Mouse (Mus musculus): ENCODE measurements around the gene Fgfr2. TPM values are rescaled to one million over a fixed set of nuclear protein-coding genes. Genes with fewer than 3 reads are reported as not detected.
"Not testable (repeated sequence)": the region's sequence is repeated elsewhere in the genome, so short reads cannot be mapped to it uniquely, and the experiment has no call there.

Fgfr2 gene
- total and polyA plus RNA-seq, 3 experiments = 47.1 to 245 (median 178) TPM

- DNase-seq = no peak
Observed at GRCm38 (mm10) chr7:132664815-132665214, 458.3 kb downstream of the Fgfr2 start.

GRCm38 (mm10) chr7:132662831-132663230, 460.3 kb downstream of the Fgfr2 start:
- DNase-seq = not testable (repeated sequence)

DNA sequence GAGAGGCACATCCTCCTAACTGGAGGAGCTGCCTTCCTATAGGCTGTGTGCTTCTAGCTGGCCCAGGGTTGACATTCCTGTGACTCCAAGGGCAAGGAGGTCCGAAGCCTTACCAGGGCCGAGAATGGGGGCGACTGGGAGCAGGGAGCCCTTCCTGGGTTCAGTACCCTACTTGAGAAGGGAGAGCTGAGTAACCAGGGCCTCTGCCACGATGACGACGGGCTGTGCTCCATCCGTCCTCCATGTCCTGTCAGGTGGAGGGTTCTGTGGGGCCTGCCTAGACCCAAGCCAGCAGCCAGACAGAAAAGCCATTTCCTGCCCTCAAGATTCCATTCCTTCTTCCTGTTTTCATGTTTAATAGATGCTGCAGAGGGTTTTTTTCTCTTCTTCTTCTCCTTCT, 463.5 kb downstream of the Fgfr2 start:
- peak; percentile 6 for DNase-seq

DNA sequence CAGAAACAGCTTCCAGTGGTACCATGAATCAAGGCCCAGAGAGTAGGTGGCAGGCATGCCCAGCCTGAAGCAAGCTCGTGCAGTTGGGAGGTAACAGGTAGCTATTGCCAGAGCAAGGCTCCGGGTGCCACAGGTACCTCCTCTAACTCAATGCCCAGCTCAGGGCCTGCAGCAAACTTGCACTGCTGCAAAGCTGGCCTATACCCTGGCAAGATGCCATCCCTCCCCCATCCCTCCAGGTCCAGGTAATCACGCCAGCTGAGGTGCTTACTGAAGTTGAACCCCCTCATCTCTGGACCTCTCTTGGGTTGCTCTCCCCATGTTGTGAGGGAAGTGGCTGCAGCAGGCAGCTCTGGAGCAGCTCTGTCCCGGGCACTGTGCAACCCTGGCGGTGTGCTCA, 464.5 kb downstream of the Fgfr2 start:
- DNase-seq = no peak

DNA sequence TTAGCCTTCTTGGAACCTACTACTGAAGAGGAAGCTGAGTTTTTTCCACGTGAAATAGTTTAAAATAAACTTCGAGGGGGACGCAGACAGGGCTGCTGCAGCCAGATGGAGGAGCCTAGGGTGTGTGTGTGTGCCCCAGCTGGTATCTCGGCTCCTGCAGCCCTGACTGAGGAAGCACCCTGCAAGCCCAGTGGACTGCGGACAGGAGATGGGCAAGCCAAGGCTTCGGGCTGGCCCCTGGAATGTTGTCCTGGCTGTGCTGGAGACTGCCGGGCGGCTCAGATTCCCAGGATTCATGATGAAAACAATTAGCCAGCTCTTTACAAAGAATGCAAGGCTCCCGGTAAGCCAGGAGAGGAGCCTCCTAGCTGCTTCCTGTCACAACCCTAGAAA, 465.1 kb downstream of the Fgfr2 start:
- no peak for DNase-seq

DNA sequence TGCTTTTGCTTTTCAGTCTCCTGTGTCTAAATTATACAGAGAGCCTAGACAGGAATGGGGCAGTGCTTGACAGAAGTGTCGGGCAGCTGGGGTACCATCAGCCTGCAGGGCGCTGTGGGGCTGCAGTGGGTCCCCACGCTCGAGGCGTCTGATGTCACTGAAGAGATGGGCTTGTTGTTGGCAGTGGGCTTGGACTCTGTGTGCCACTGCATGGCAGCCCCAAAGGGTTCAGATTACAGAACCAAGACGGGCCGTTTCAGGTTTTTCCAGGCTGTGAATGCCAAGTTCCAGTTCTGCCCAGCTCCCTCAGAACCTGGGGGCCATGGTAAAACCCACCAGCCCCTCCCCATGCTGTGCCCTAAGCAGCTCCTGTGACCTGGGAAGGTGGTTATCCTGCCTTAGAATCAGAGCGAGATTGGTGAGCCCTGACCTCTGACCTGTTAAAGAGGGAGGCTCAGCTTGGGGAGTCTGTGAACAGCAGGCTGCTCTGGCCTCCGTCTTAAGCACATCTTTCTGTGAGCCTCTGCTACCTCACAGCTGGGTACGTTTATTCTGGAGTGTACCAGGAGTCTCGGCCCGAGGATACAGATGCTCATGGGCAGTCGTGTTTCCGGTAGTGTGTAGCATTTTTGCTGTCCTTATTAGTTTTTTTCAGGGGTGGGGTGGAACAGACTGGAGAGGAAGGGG, 465.6 kb downstream of the Fgfr2 start:
- DNase-seq = no peak

- DNase-seq = peak; percentile 88
Observed at GRCm38 (mm10) chr7:132656548-132656947, 466.6 kb downstream of the Fgfr2 start.

DNA sequence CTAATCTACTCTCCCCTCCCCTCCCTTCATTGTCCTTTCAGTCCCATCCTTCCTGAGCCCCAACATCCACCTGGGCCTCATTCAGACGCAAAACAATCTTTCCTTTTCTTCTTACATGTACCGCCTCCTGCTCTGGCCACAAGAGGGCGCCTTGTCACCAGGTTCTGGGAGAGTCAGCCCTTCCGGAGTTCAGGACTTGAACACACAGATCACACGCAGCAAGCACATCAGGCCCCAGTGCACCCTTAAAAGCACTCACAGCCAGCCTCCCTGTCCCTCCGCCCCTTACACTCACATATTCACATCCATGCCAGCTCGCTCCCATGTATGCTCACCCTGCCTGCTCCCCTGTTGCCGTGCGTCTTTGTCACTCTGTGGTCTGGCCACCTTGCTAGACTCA, 467.1 kb downstream of the Fgfr2 start:
- DNase-seq = peak; percentile 84

- DNase-seq = no peak
Observed at GRCm38 (mm10) chr7:132654412-132654811, 468.7 kb downstream of the Fgfr2 start.

GRCm38 (mm10) chr7:132646514-132646913, 476.6 kb downstream of the Fgfr2 start:
- no peak for DNase-seq

DNA sequence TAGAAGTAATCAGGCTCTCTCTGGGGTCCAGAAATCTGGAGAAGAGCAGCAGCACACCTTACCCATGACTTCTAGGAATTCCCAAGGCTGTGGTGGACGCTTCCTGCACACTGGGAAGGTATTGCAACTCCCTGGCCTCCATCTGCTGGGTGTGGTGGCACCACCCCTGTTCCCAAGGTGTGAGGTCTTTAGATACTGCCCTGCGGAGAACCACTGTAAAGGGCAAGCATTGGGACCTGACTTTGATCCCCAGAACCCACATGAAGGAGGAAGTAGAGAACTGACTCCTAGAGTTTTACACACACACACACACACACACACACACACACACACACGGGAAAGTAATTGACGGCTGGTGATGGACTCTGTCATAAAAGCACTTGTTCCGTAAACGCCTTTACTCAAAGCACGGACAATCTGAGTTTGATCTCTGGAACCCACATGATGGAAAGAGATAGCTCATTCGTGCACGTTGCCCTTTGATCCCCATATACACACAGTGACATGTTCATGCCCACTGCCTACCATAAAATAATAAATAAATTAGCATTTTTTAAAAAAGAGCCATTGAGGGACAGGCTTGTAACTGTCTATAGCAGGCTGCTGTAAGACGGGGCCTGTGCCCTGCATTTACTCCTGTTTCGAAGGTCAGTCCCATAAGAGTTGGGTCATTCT, 478.4 kb downstream of the Fgfr2 start:
- no peak for DNase-seq

DNA sequence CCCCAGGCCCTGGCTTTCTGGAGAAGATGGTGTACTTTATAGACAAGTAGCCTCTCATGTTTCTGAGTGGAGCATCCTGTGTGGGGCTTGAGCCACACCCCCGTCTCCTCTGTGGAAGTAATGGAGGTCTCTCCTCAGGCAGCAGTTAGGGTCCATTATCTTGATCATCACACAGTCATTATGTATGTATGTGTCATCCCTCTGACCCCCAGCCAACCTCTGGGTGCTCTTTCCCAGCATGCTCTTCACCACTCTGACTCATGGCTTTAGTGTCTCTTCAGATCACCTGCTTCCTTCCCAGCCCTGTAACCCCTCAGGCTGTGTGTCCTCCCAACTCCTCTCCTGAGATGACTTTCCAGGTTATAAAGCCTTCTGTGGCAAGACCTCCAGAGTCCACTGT, 481.5 kb downstream of the Fgfr2 start:
- no peak for DNase-seq

GRCm38 (mm10) chr7:132640946-132641345, 482.2 kb downstream of the Fgfr2 start:
- no peak for DNase-seq

GRCm38 (mm10) chr7:132638446-132639087, 484.6 kb downstream of the Fgfr2 start:
- DNase-seq = peak; percentile 44

DNA sequence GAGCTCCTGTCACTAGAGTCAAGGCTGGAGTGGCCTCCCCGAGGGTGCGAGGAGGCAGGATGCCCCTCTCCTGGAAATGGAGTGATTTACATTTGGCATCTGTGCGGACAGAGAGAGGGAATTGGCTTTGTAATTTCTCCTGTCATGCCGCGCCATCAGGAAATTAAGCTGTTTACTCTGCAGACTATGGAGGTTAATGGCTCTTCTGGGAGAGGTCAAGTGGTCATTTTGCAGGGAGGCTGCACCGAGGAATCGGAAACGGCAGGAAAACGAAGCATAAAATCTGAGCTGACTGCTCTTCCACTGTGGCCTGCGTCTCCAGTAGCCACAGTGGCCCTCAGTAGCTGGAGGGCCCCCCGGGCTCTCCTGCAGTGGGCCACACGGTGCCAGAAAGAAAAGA, 485.9 kb downstream of the Fgfr2 start:
- DNase-seq = no peak

GRCm38 (mm10) chr7:132631313-132631712, 491.8 kb downstream of the Fgfr2 start:
- DNase-seq = no peak

DNA sequence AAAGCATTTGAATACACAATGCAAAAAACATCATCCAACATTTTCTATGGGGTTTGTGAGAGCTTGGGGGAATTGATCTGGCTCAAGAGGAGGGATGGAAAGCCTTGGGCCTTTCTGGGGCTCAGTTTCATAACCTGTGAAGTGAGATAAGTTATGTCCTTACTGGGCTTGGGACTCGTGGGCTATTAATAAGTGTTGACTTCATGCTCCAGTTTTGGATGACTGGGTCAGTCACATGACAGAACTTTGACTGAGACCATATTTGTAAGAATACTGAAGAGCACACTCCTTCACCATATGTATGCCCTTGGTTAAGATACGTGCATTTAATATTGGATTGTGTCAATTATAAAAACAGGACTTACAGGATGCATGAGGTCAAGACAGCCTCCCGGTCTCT, 495.7 kb downstream of the Fgfr2 start:
- no peak for DNase-seq

DNA sequence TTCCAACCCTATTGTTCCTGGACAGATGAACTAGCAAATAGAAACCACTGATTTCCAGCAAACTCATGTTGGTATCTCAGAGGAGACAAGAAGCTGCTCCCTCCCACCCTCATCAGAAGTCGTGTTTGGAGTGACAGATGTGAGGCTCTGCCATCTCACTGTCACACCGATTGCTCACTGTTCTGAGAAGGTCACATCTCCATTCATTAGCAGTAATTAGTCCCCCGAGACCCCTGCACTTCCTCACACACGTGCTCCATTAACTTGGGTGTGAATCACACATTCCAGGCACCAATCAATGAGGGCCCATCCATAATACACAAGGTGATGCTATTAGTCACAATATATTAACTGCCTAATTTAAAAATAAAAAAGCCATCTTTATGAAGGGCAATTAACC, 497.0 kb downstream of the Fgfr2 start:
- no peak for DNase-seq

DNA sequence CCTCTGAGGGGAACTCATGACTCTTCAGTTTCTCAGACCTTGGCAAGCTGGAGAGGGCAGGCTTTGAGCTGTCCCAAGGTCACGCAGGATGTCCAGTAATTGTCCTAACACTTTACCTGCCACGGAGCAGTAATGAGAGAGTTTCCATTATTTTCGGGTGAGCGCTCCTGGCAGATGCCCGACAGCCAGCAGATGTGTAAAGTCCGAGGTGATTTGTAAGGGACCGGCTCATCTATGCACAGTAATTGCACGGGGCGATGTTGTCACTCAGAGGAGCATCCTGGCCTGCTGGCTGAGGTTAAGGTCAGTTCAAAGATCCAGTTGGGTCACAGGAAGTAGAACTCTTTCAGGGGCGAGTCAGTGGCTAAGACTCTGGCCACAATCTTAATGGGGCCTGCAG, 499.0 kb downstream of the Fgfr2 start:
- peak; percentile 17 for DNase-seq

DNA sequence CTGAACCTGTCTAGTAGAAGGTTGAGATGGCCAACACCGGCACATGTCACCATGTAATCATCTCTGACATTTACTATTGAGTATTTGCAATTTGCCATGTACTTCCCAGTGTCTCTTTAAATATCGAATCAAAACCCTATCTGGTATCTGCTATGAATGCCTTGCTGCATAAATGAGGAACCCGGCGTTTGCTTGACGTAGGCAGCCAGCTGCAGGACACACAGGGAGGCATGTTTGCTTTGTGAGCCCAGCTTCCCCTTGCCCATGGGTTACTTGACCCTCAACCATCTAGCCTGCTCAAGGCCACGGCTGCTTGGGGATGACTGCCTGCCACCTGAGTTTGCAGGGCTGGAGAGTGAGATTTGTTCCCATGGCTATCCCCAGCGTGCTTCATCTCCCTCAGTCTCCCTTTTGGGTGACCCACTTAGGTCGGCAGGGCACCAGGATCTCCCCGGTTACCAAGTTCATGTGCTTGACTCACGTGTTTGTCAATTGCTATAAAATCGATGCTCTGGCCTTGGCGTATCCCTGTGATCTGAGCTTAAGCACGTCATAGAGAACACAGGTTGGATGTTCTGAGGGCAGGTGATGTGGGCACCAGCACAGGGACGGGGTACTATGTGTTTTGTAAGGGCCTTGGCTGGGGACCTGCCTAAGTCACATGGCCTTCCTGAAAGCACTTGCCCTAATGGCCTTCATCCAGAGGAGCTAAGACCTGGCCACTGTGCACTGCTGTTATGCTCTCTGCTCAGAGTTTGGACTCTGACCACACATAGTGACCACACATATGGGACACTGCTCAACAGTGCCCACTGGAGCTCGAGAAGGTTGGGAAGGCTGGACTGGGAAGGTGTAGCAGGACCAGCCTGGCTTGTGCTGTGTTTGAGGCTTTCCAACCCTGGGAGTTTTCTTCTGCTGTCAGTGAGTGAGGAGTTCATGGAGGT, 502.9 kb downstream of the Fgfr2 start:
- DNase-seq = peak; percentile 12

- DNase-seq = no peak
Observed at GRCm38 (mm10) chr7:132619549-132619948, 503.6 kb downstream of the Fgfr2 start.

GRCm38 (mm10) chr7:132617021-132617564, 506.1 kb downstream of the Fgfr2 start:
- no peak for DNase-seq

Measured in adrenal gland, adult 2 months (tissue).